Mouse (Mus musculus) neural tube, embryonic 14.5 days (tissue): ENCODE measurements at regions not wholly inside any gene's neighbourhood (a gene's known extent, or its start where the extent isn't known, plus 50 kb on each side); places are given as distances from the start of the nearest gene placed in this dataset.

Source experiments
- ATAC-seq: fragments of 200-750 bp; cut with Nextera tagmentation; 2 replicates; pipeline ENCODE4 v1.8.0; 2017; ENCODE audit warnings: low read depth, mild to moderate bottlenecking, moderate TSS enrichment, moderate library complexity
- H3K27ac ChIP-seq: fragments of 300-500 bp; sonication (generic); 2 replicates; pipeline ENCODE4 v1.5.1; 2014; ENCODE audit warnings: low read depth, mild to moderate bottlenecking, control low read depth, low read length, moderate library complexity, mixed read lengths
- H3K27me3 ChIP-seq: fragments of 300-500 bp; sonication (generic); 2 replicates; pipeline ENCODE4 v1.6.1; 2014; ENCODE audit warnings: low read length; ENCODE audit not compliant: control insufficient read depth, insufficient read depth
- H3K36me3 ChIP-seq: fragments of 300-500 bp; sonication (generic); 2 replicates; pipeline ENCODE4 v1.6.1; 2014; ENCODE audit warnings: low read length, mixed read lengths; ENCODE audit not compliant: control insufficient read depth, insufficient read depth
- H3K4me1 ChIP-seq: fragments of 300-500 bp; sonication (generic); 2 replicates; pipeline ENCODE4 v1.6.1; 2014; ENCODE audit warnings: low read length; ENCODE audit not compliant: control insufficient read depth, insufficient read depth
- H3K4me2 ChIP-seq: fragments of 300-500 bp; sonication (generic); 2 replicates; pipeline ENCODE4 v1.6.1; 2014; ENCODE audit warnings: mild to moderate bottlenecking, low read depth, low read length, control low read depth
- H3K4me3 ChIP-seq: fragments of 300-500 bp; sonication (generic); 2 replicates; pipeline ENCODE4 v1.5.1; 2014; ENCODE audit warnings: low read depth, low read length, control low read depth, mixed read lengths
- H3K9ac ChIP-seq: fragments of 300-500 bp; sonication (generic); replicated peaks from 2 replicates; pipeline ENCODE4 v1.6.1; 2014; ENCODE audit warnings: low read depth, mild to moderate bottlenecking, control low read depth, low read length, mixed read lengths
- H3K9me3 ChIP-seq: fragments of 300-500 bp; sonication (generic); 2 replicates; pipeline ENCODE4 v1.6.1; 2016; ENCODE audit warnings: low read length; ENCODE audit not compliant: control insufficient read depth
- WGBS: fragments of 180-500 bp; shearing (Covaris S2); extraction: QIAGEN DNeasy Blood & Tissue Kit; methylation state at CpG from one replicate; pipeline ENCODE4 v1.1.7; 2014; 5-methylcytosine and 5-hydroxymethylcytosine counted together

- Histone ChIP-seq H3K36me3 (no peaks in the 10 kb centered on the region), H3K9me3 (no peaks in the 10 kb centered on the region), H3K4me3 (no peak overlapping the region), H3K27me3 (no peaks in the 10 kb centered on the region), H3K9ac (no peak overlapping the region), H3K27ac (no peak overlapping the region), H3K4me1 (no peaks in the 10 kb centered on the region), H3K4me2 (no peak overlapping the region)
- 77% methylated on average over 7 of the region's 7 CpGs for WGBS
- no peak for ATAC-seq
These were observed 89.0 kb upstream of the Trpm1 start for GRCm38 (mm10) chr7:64064460-64065241.

GRCm38 (mm10) chr7:64061170-64061569 lies 92.5 kb upstream of the Trpm1 start:
- ATAC-seq: no peak
- Histone ChIP-seq H3K4me2 (no peak overlapping the region), H3K4me3 (no peak overlapping the region), H3K27ac (no peak overlapping the region), H3K4me1 (no peaks in the 10 kb centered on the region), H3K27me3 (no peaks in the 10 kb centered on the region), H3K36me3 (no peaks in the 10 kb centered on the region), H3K9me3 (no peaks in the 10 kb centered on the region), H3K9ac (no peak overlapping the region)
- WGBS: 70% methylated on average over 4 of the region's 4 CpGs

GRCm38 (mm10) chr7:64060582-64060981 lies 93.1 kb upstream of the Trpm1 start:
- no peak overlapping the region for H3K9ac ChIP-seq
- H3K4me2 ChIP-seq: no peak overlapping the region
- no peak overlapping the region for H3K4me3 ChIP-seq
- H3K27me3 ChIP-seq: no peaks in the 10 kb centered on the region
- no peaks in the 10 kb centered on the region for H3K9me3 ChIP-seq
- ATAC-seq: 0 out of 2 replicates have a peak, but pooled peaks have one; percentile 23
- no peaks in the 10 kb centered on the region for H3K36me3 ChIP-seq
- H3K4me1 ChIP-seq: no peaks in the 10 kb centered on the region
- H3K27ac ChIP-seq: no peak overlapping the region
- 90% methylated on average over 1 of the region's 1 CpGs for WGBS

- Histone ChIP-seq H3K27ac (no peak overlapping the region), H3K4me3 (no peak overlapping the region), H3K4me1 (no peaks in the 10 kb centered on the region), H3K4me2 (no peak overlapping the region), H3K27me3 (no peaks in the 10 kb centered on the region), H3K9me3 (no peaks in the 10 kb centered on the region), H3K9ac (no peak overlapping the region), H3K36me3 (no peaks in the 10 kb centered on the region)
- 3% methylated on average over 1 of the region's 1 CpGs for WGBS
- ATAC-seq: no peak
These were observed 93.6 kb upstream of the Trpm1 start for GRCm38 (mm10) chr7:64060051-64060450.

- no peak overlapping the region for H3K27ac ChIP-seq
- no peaks in the 10 kb centered on the region for H3K27me3 ChIP-seq
- no peak for ATAC-seq
- no peak overlapping the region for H3K4me2 ChIP-seq
- no peak overlapping the region for H3K4me3 ChIP-seq
- no peak overlapping the region for H3K9ac ChIP-seq
- no peaks in the 10 kb centered on the region for H3K9me3 ChIP-seq
- H3K4me1 ChIP-seq: no peaks in the 10 kb centered on the region
- 45% methylated on average over 4 of the region's 4 CpGs for WGBS
- H3K36me3 ChIP-seq: no peaks in the 10 kb centered on the region
These were observed 95.3 kb upstream of the Trpm1 start for GRCm38 (mm10) chr7:64058282-64058872.

- Histone ChIP-seq H3K27me3 (no peaks in the 10 kb centered on the region), H3K4me2 (no peak overlapping the region), H3K9ac (no peak overlapping the region), H3K4me1 (no peaks in the 10 kb centered on the region), H3K9me3 (no peaks in the 10 kb centered on the region), H3K27ac (no peak overlapping the region), H3K4me3 (no peak overlapping the region), H3K36me3 (no peaks in the 10 kb centered on the region)
- peak; percentile 38; the same call in 1 of the 2 replicates for ATAC-seq
- WGBS: 76% methylated on average over 4 of the region's 4 CpGs
These were observed 95.8 kb upstream of the Trpm1 start for GRCm38 (mm10) chr7:64057873-64058272.

GRCm38 (mm10) chr7:64056498-64056897 lies 97.1 kb upstream of the Trpm1 start:
- Histone ChIP-seq H3K27me3 (no peaks in the 10 kb centered on the region), H3K4me2 (no peak overlapping the region), H3K36me3 (no peaks in the 10 kb centered on the region), H3K9me3 (no peaks in the 10 kb centered on the region), H3K4me1 (no peaks in the 10 kb centered on the region), H3K9ac (no peak overlapping the region), H3K27ac (no peak overlapping the region), H3K4me3 (no peak overlapping the region)
- no peak for ATAC-seq
- 86% methylated on average over 3 of the region's 3 CpGs for WGBS

- Histone ChIP-seq H3K27me3 (no peaks in the 10 kb centered on the region), H3K4me3 (no peak overlapping the region), H3K4me2 (no peak overlapping the region), H3K4me1 (no peaks in the 10 kb centered on the region), H3K27ac (no peak overlapping the region), H3K9ac (no peak overlapping the region), H3K36me3 (no peaks in the 10 kb centered on the region), H3K9me3 (no peaks in the 10 kb centered on the region)
- 81% methylated on average over 4 of the region's 4 CpGs for WGBS
- ATAC-seq: no peak
These were observed 98.6 kb upstream of the Trpm1 start for GRCm38 (mm10) chr7:64054996-64055395.

GRCm38 (mm10) chr7:64053766-64054165 lies 99.9 kb upstream of the Trpm1 start:
- Histone ChIP-seq H3K9me3 (no peaks in the 10 kb centered on the region), H3K27ac (no peak overlapping the region), H3K27me3 (no peaks in the 10 kb centered on the region), H3K9ac (no peak overlapping the region), H3K4me1 (peaks cover 4% of the 10 kb centered on the region; the same call in 1 of the 2 replicates), H3K4me2 (no peak overlapping the region), H3K36me3 (no peaks in the 10 kb centered on the region), H3K4me3 (no peak overlapping the region)
- ATAC-seq: no peak
- WGBS: 57% methylated on average over 12 of the region's 12 CpGs
